Mouse (Mus musculus): Measurements from ENCODE around the gene Dhdds.

Dhdds gene

GRCm38 (mm10) chr4:133956358-133956757 lies 44.4 kb downstream of the Dhdds start:
- DNase-seq (ENCODE audit: low read depth, low spot score): no peak

DNA sequence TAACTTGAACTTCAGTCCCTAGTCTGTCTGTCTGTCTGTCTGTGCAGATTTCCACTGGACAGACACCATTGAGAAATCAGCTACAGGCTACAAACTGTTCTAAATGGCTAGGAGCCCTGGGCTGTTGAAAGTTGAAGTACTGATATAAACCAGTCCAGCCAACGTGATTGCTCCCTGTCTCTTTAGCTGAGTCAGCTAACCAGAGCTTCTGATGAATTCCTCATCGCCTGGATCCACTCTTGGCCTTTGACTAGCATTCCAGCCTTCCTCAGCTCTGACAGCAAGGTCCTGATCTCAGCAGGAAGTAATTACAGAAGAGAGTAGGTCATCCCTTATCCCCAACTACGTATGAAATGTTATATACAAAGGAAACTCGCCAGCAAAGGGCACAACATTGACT lies 54.0 kb downstream of the Dhdds start:
- no peak for DNase-seq (ENCODE audit: low read depth, low spot score)

- no peak for DNase-seq (ENCODE audit: low read depth, low spot score)
Measured at GRCm38 (mm10) chr4:133943791-133944190, 56.9 kb downstream of the Dhdds start.

DNA sequence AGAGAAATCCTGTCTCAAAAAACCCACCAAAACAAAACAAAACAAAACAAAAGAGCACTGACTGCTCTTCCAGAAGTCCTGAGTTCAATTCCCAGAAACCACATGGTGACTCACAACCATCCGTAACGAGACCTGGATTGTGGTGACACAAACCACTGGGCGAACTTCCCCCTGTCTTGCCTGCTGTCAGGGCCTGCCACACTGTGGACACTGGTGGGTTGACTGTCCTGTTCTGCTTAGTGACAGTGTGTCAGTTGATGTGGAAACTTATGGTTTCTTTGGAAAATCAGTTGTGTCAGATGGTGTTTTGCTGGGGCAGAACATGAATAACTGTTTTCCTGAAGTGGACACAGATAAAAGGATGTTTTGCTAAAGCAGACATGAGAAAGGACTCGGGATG lies 58.0 kb downstream of the Dhdds start:
- DNase-seq (ENCODE audit: low read depth, low spot score): no peak

DNA sequence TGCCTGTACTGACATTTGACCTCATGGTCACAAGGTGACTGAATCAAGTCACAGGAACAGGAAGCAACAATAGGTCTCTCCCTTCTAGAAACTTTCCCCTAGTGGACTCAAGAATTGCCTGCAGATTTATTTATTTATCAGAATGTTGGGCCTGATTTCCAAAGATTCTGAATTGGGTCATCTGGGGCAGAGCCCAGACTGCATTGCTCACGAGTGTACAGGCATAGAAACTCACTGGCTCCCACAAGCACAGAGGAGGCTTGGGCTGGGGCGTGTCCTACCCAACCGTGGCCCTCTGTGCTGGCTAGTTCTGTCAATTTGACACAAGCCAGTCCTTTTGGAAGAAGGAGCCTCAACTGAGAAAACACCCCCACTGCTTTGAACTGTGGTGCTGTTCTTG lies 59.1 kb downstream of the Dhdds start:
- DNase-seq (ENCODE audit: low read depth, low spot score): no peak

GRCm38 (mm10) chr4:133940386-133941260 lies 60.1 kb downstream of the Dhdds start:
- DNase-seq (ENCODE audit: low read depth, low spot score): no peak

DNA sequence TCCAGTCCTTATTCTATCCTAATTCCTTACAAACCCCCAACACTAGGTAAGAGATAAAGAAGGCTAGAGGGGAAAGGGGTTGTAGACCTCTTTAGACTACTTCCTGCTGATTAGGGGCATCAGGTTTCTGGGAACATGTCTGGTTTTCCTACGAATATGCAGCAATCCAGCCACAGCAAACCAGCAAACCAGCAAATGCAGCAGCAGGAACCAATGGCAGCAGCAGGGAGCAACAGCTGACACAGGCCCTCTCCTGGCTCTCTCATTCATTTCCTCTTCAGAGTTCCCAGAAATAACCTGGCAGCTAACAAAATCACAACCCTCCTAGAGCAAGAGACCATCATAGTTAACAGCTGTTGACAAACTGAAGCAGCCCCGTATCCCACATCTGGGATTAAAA lies 62.6 kb downstream of the Dhdds start:
- no peak for DNase-seq (ENCODE audit: low read depth, low spot score)

DNA sequence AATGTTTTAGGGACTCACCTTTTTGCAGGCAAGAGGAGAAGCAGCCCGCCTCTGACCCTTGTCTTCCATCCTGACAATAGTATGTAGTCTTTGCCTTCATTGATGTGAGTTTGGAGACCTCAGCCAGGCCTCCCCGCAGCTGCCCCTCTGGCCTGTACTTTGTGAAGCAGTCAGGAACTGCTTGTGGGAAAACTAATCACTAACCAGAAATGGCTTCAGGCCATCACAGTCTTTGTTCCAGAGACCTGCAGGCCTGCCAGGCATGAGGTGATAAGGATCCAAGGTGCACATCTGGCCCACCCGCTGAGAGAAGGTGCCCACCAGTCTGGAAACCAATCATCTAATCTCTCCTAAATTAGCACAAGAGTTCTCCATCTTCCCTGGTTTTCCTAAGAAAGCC lies 68.9 kb downstream of the Dhdds start:
- no peak for DNase-seq (ENCODE audit: low read depth, low spot score)

GRCm38 (mm10) chr4:133931349-133931748 lies 69.4 kb downstream of the Dhdds start:
- peak; percentile 37 for DNase-seq (ENCODE audit: low read depth, low spot score)

DNA sequence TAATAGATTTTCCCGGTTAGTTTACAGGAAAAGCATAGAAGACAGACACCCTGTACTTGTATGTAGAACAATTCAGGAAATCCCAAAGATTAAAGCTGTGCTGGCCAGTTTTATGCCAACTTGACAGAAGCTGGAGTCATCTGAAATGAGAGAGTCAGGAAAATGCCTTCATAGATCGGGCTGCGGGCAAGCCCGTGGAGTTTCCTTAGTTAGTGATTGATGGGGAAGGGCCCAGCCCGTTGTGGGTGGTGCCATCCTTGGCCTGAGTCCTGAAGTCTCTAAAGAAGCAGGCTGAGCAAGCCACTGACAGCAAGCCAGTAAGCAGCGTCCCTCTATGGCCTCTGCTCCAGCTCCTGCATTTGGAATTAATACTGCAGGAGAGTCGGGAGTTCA lies 71.4 kb downstream of the Dhdds start:
- no peak for DNase-seq (ENCODE audit: low read depth, low spot score)

GRCm38 (mm10) chr4:133928576-133929277 lies 72.0 kb downstream of the Dhdds start:
- DNase-seq (ENCODE audit: low read depth, low spot score): peak; percentile 12

DNA sequence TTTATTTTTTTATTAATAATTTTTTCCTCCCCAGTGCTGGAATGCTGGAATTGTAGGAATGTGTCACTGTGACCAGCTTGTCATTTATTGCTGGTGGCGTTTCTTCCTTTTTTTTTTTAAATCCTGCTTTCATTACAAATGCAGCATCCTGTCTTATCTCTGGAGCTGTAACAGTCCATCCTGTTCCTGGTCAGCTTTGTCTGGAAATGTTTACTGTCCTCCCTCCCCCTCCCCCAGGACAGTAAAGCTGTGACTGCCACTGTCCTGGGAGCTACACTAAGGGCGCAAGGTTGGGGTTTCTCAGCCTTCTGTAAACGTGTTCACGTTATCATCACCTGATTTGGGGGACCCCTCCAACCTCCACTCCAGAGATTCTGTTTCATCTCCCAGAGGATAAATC lies 75.5 kb downstream of the Dhdds start:
- DNase-seq (ENCODE audit: low read depth, low spot score): no peak

DNA sequence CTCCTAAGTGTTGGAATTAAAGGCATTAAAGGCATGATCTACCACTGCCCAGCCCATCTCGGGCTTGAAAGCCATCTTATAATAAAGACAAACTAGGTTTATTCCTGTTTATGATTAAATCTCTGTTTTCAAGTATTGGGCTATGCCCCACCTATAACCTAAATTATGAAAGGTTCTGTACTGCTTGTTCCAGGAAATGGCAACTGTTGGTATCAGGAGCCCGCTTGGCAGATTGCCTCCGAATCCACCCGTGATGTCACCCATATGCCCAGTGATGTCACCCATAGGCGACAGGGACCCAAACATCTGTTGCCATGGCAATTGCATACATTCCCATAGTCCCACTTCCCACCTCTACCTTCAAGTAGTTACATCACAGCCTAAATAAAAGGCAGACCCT lies 77.0 kb downstream of the Dhdds start:
- DNase-seq (ENCODE audit: low read depth, low spot score): no peak
